Mouse (Mus musculus) forebrain, embryonic 16.5 days (tissue): Measurements from ENCODE around the gene Malrd1. TPM values are rescaled to one million over a fixed set of nuclear protein-coding genes. Genes with fewer than 3 reads are reported as not detected.

Source experiments
- ATAC-seq: fragments of 200-750 bp; cut with Nextera tagmentation; 2 replicates; pipeline ENCODE4 v1.8.0; 2017; ENCODE audit warnings: mild to moderate bottlenecking, moderate library complexity
- H3K27ac ChIP-seq: fragments of 300-500 bp; sonication (generic); 2 replicates; pipeline ENCODE4 v1.5.1; 2014; ENCODE audit warnings: low read length, control low read depth
- H3K27me3 ChIP-seq: fragments of 300-500 bp; sonication (generic); replicated peaks from 2 replicates; pipeline ENCODE4 v1.6.1; 2014; ENCODE audit warnings: low read length; ENCODE audit not compliant: control insufficient read depth, insufficient read depth
- H3K36me3 ChIP-seq: fragments of 300-500 bp; sonication (generic); 2 replicates; pipeline ENCODE4 v1.6.1; 2014; ENCODE audit not compliant: control insufficient read depth, insufficient read depth
- H3K4me1 ChIP-seq: fragments of 300-500 bp; sonication (generic); replicated peaks from 2 replicates; pipeline ENCODE4 v1.6.1; 2014; ENCODE audit warnings: low read length; ENCODE audit not compliant: control insufficient read depth, insufficient read depth
- H3K4me2 ChIP-seq: fragments of 300-500 bp; sonication (generic); 2 replicates; pipeline ENCODE4 v1.6.1; 2014; ENCODE audit warnings: mild to moderate bottlenecking, low read length, control low read depth
- H3K4me3 ChIP-seq: fragments of 300-500 bp; sonication (generic); replicated peaks from 2 replicates; pipeline ENCODE4 v1.5.1; 2014; ENCODE audit warnings: mild to moderate bottlenecking, low read length, control low read depth
- H3K9ac ChIP-seq: fragments of 300-500 bp; sonication (generic); replicated peaks from 2 replicates; pipeline ENCODE4 v1.6.1; 2014; ENCODE audit warnings: low read depth, low read length, control low read depth
- H3K9me3 ChIP-seq: fragments of 300-500 bp; sonication (generic); 2 replicates; pipeline ENCODE4 v1.6.1; 2016; ENCODE audit warnings: low read length; ENCODE audit not compliant: control insufficient read depth
- WGBS: fragments of 180-500 bp; shearing (Covaris S2); extraction: QIAGEN DNeasy Blood & Tissue Kit; methylation state at CpG from one replicate; pipeline ENCODE4 v1.1.7; 2014; 5-methylcytosine and 5-hydroxymethylcytosine counted together
- polyA plus RNA-seq: library from polyadenylated mRNA; unstranded; fragments of >200 nt; fragmentation: Nextera tagmentation; extraction: Ambion mirVana; gene quantifications from 2 replicates; pipeline ENCODE4 v1.2.1, GENCODE M21; 2015

Gene Malrd1
- polyA plus RNA-seq, 1 experiment from 2014 or later: 0.05 TPM

DNA sequence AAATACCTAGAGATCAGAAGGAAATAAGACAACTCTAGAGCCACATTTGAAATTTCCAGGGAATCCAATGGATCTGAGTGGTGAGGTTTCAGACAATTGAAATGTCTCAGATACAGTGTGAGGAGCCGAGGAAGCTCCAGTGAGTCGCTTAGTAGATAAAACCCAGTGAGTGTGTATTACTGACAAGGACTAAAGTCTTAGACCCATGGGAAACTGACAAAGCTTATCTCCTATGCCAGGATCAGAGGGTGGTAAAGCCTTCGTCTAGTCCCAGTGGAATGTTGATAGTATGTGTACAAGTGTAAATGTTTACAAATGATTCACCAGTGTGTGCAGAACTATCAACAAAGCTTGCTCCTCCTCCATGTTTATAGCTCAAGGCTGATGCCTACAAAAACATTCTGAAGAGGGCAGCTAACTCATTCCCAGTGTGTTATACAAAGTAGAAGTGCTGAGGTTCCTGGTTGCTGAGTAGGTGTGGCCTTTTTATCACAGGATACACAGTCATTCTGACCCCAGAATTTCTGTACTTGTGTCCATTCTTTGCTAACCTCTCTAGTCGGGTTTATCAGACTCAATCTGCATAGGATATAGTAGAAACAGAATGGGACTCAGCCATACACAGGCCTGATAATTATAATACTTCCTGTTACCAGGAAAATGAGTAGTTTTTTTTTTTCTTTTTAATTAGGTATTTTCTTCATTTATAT is 218.9 kb downstream of the Malrd1 start:
- no peak overlapping the region for H3K9ac ChIP-seq
- H3K27me3 ChIP-seq: no peaks in the 10 kb centered on the region
- no peaks in the 10 kb centered on the region for H3K36me3 ChIP-seq
- H3K4me2 ChIP-seq: no peak overlapping the region
- H3K9me3 ChIP-seq: no peaks in the 10 kb centered on the region
- H3K4me3 ChIP-seq: no peak overlapping the region
- H3K4me1 ChIP-seq: no peaks in the 10 kb centered on the region
- no peak for ATAC-seq
- H3K27ac ChIP-seq: no peak overlapping the region
- WGBS: 85% methylated on average over 4 of the region's 4 CpGs

DNA sequence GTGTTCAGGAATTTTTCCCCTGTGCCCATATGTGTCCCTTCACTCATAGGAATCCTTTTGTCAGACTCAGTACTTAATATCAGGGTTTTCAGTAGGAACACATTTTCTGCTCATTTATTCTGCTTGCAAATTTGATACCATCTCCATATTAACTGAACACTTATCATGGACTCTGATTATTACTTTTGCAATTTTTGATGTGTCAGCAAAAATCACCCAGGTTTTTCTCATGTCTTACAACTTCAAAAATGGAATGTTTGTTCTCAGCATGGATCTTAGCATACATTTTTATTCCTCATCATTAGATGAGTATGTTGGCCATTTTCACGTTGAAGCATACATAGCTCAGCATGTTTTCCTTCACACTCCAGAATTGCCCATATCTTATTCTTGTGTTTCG is 258.5 kb downstream of the Malrd1 start:
- no peak overlapping the region for H3K27ac ChIP-seq
- no peak overlapping the region for H3K4me2 ChIP-seq
- H3K9me3 ChIP-seq: no peaks in the 10 kb centered on the region
- H3K4me1 ChIP-seq: no peaks in the 10 kb centered on the region
- H3K36me3 ChIP-seq: no peaks in the 10 kb centered on the region
- no peak overlapping the region for H3K4me3 ChIP-seq
- WGBS: 89% methylated on average over 2 of the region's 2 CpGs
- no peaks in the 10 kb centered on the region for H3K27me3 ChIP-seq
- H3K9ac ChIP-seq: no peak overlapping the region
- no peak for ATAC-seq

DNA sequence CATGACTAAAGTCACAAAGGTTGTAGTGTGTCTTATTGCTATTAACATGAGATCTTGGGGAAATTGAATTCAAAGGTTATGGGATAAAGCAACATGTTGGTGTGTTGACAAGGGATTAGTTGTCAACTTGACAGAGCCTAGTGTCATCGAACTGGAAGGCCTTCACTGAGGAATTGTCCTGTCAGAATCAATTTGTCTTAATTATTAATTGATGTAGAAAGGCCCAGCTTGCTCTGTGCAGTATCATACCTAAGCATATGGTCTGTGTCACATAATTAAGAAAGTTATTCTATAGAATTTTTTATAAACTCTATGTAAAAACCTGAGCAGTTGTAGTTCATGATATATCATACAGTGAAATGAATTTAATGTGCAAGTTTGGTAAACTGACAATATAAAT is 289.4 kb downstream of the Malrd1 start:
- WGBS: 78% methylated on average over 1 of the region's 1 CpGs

DNA sequence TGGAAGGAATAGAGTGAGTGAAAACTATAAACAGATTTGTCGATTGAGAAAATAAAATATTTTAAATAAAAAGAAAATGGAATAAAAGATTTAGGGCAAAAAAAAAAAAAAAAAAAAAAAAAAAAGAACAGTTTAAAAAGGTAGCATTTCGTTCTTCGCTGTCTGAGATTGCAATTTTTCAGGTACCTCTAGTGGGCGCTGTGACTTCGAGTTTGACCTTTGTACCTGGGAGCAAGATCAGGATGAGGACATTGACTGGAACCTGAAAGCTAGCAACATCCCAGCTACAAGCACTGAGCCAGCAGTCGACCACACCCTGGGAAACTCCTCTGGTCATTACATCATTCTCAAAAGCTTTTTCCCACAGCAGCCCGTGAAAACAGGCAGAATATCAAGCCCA is 343.1 kb downstream of the Malrd1 start:
- 28% methylated on average over 7 of the region's 7 CpGs for WGBS
- no peaks in the 10 kb centered on the region for H3K36me3 ChIP-seq
- no peaks in the 10 kb centered on the region for H3K27me3 ChIP-seq
- H3K4me1 ChIP-seq: no peaks in the 10 kb centered on the region
- no peak overlapping the region for H3K9ac ChIP-seq
- H3K4me3 ChIP-seq: no peak overlapping the region
- H3K27ac ChIP-seq: no peak overlapping the region
- no peak for ATAC-seq
- no peak overlapping the region for H3K4me2 ChIP-seq
- no peaks in the 10 kb centered on the region for H3K9me3 ChIP-seq

More for the DNA sequence above, 289.4 kb downstream of the Malrd1 start:
- no peaks in the 10 kb centered on the region for H3K36me3 ChIP-seq
- H3K4me2 ChIP-seq: no peak overlapping the region
- no peak for ATAC-seq
- H3K4me1 ChIP-seq: no peaks in the 10 kb centered on the region
- H3K27me3 ChIP-seq: no peaks in the 10 kb centered on the region
- H3K9me3 ChIP-seq: no peaks in the 10 kb centered on the region
- no peak overlapping the region for H3K9ac ChIP-seq
- H3K4me3 ChIP-seq: no peak overlapping the region
- no peak overlapping the region for H3K27ac ChIP-seq

DNA sequence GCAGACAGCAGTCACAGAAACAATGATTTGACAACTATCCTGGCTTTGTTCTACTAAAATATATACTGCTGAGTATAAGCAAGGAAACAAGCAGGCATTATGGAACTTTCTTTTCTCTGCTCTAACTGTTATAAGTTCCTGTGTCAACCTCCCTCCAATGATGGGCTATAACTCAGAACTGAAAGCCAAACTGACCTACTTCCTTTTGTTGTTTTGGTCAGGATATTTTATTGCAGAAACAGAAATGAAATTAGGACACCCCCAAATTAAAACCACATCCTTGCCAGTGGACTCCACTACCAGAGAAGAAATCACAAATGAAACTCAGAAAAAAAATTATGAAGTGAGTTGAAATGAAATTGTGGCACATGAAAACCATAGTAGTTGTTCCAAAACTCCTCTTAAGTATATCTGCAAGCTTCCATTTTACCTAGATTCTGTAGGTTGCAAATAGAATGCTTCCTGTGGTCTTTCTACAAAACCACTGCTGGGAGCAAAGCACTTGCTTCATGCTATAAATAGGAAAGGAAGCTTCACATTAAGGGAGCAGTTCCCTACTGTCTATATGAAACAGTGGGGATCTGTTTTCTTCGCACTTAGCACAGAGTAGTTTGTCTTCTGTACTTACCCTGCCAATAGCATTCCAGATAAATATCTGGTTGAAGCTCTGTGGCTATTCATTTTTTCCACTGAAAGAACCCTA is 367.3 kb downstream of the Malrd1 start:
- no peak overlapping the region for H3K4me3 ChIP-seq
- no peaks in the 10 kb centered on the region for H3K9me3 ChIP-seq
- no peak overlapping the region for H3K4me2 ChIP-seq
- H3K27me3 ChIP-seq: no peaks in the 10 kb centered on the region
- no peak overlapping the region for H3K27ac ChIP-seq
- 94% methylated on average over 1 of the region's 1 CpGs for WGBS
- H3K36me3 ChIP-seq: no peaks in the 10 kb centered on the region
- no peak for ATAC-seq
- no peaks in the 10 kb centered on the region for H3K4me1 ChIP-seq
- H3K9ac ChIP-seq: no peak overlapping the region

DNA sequence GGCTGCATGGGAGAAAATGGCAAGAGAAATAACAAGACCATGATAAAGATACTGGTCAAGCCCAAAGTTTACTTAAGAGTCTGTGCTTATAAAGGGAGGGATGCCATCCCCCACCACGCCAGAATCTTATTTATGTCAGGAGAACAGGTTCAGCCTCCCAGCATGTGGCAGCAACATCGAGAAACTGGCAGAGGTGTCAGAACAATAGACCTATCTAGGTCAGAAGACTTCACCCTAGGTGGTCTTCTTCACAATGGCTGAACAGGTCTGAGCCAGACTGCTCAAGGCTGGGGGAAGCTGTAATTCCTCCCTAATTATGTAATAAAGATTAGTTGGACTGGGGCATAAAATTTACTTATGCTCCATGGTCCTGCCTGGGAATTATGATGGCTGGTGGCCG is 399.2 kb downstream of the Malrd1 start:
- Histone ChIP-seq H3K4me1 (no peaks in the 10 kb centered on the region), H3K4me2 (no peak overlapping the region), H3K4me3 (no peak overlapping the region), H3K27ac (no peak overlapping the region), H3K36me3 (no peaks in the 10 kb centered on the region), H3K9me3 (no peaks in the 10 kb centered on the region), H3K27me3 (no peaks in the 10 kb centered on the region), H3K9ac (no peak overlapping the region)
- no peak for ATAC-seq
- 18% methylated on average over 3 of the region's 3 CpGs for WGBS

DNA sequence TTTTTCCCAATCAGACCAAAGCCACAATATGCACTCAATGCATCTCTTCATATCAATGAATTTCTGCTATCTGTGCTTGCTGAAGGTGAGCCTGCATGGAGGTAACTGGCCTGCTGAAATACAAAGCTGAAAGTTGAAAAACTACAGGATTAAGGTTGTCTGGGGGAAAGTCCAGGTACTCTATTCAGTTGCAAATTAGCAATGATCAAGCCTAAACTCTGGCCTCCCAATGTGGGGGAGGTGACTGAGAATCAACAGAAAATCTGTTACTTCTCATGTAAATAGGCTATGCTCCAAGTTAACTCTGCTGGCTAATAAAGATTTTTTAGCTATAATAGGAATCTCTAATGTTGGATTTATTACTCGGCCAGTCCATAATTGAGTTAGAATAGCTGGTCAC is 399.8 kb downstream of the Malrd1 start:
- Histone ChIP-seq H3K27ac (no peak overlapping the region), H3K36me3 (no peaks in the 10 kb centered on the region), H3K4me3 (no peak overlapping the region), H3K4me2 (no peak overlapping the region), H3K9ac (no peak overlapping the region), H3K27me3 (no peaks in the 10 kb centered on the region), H3K9me3 (no peaks in the 10 kb centered on the region), H3K4me1 (no peaks in the 10 kb centered on the region)
- no peak for ATAC-seq
- 21% methylated on average over 1 of the region's 1 CpGs for WGBS

DNA sequence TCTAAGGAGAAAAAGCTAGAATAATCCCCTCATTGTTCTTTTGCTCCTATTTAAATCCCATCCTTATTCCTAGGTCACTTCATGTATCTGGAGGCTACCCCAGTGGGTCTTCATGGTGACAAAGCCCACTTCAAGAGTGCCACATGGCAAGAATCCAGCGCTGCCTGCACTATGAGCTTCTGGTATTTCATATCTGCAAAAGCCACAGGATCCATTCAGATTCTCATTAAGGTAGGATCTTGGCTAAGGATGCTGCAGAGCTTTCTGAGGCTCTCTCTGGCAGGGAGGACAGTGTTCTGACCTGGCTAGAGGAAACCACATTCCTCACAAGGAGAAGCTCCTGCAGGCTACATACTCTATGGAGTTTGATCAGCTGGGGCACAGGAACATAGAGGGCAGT is 405.2 kb downstream of the Malrd1 start:
- Histone ChIP-seq H3K27ac (no peak overlapping the region; the same call in 1 of the 2 replicates), H3K9ac (no peak overlapping the region), H3K4me3 (no peak overlapping the region), H3K4me2 (no peak overlapping the region), H3K27me3 (no peaks in the 10 kb centered on the region), H3K36me3 (no peaks in the 10 kb centered on the region), H3K9me3 (no peaks in the 10 kb centered on the region), H3K4me1 (peaks cover 7% of the 10 kb centered on the region; the same call in 1 of the 2 replicates)
- ATAC-seq: peak; percentile 26; the same call in 1 of the 2 replicates
- 71% methylated on average over 1 of the region's 1 CpGs for WGBS

DNA sequence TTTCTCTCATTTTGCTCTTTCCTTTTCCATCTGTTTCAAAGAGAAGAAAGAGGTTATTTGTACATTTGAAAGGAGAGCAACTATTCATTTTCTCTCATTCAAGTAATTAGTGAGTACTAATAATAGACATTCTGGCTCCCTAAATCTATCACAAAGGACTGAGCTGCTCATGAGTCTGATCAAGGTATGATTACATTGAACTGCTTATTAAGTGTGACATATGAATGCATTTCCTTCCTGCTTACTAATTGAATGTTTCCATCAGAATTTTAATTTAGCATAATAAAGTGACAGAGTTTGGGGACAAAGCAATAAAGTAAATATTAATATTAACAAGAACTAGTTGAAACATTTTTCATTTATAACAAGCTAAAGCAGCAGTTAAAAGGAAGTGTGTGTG is 405.6 kb downstream of the Malrd1 start:
- Histone ChIP-seq H3K9ac (no peak overlapping the region), H3K27ac (no peak overlapping the region), H3K36me3 (no peaks in the 10 kb centered on the region), H3K9me3 (no peaks in the 10 kb centered on the region), H3K4me3 (no peak overlapping the region), H3K4me1 (peaks cover 7% of the 10 kb centered on the region; the same call in 1 of the 2 replicates), H3K4me2 (no peak overlapping the region), H3K27me3 (no peaks in the 10 kb centered on the region)
- peak; percentile 50; the same call in 1 of the 2 replicates for ATAC-seq
